Mouse (Mus musculus) layer of hippocampus, postnatal 36 days (tissue): ENCODE measurements around the gene Cfd. TPM values are rescaled to one million over a fixed set of nuclear protein-coding genes. Genes with fewer than 3 reads are reported as not detected.

Experiments
- DNase-seq, 2 experiments: peaks; one replicate each; pipeline ENCODE4 v3.0.0; 2022
- microRNA-seq, 2 experiments: library from miRNA; unstranded; fragments of <30 nt; microRNA quantifications; one replicate each; pipeline ENCODE4 v1.2.0; 2021
- total RNA-seq, 2 experiments: library from RNA; stranded (reverse); gene quantifications; 2 replicates each; pipeline ENCODE4 v1.2.3; 2021

The Cfd gene
- total RNA-seq, 2 experiments from 2014 or later = not detected

DNA sequence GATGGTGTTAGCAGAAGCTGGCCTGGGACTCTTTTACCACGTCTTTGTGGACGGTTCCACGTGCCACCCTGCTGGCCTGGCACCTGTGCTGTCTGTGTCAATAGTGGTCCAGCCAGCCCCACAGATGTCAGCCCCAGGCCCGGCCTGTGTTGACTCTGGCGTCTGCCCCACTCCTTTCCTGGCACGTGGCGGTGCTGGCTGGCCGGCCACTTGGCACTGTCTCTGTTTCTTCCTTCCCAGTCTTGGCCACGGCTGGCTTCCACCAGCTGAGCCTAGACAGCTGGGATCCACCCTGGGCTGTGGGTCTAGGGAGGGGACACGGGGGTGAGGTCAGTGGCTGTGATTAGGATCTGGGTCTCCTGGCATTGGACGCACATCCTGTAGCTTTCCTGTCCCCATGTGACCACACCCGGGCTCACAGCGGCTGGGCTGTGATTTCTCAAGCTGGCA is 43.6 kb downstream of the Cfd start:
- DNase-seq = peak; percentile 68 to 82

DNA sequence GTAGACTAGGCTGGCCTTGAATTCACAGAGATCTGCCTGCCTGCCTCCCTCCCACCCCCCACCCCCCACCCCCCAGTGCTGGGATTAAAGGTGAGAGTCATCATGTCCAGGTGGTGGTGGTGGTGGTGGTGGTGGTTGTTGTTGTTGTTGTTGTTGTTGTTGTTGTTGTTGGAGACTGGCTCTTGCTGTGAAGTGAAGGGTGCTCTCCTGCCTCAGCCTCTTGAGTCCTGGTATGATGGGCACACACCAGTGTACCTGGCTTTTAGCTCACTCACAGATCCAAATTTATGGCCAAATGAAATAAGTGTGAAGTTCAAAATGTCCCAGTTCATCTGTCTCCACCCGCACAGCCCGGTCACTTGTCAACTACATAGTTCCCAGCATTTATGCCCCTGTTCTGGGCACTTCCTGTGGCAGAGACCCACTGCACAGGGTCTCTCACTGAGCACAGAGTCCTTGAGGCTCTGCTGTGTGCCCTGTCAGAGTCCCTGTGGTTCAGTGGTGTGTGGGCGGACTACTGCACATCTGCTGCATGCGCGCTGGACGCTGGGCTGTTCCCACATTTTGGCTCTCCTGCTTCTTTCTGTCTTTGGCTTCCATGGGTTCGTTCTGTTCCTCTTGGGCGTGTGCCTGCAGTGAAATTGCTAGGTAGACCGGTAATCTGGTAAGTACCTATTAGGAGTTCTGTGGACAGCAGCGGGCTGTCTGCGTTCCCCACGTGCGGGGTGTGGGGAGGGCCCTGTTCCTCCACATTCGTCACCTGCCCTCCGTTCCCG is 44.3 kb downstream of the Cfd start:
- DNase-seq = no peak

DNA sequence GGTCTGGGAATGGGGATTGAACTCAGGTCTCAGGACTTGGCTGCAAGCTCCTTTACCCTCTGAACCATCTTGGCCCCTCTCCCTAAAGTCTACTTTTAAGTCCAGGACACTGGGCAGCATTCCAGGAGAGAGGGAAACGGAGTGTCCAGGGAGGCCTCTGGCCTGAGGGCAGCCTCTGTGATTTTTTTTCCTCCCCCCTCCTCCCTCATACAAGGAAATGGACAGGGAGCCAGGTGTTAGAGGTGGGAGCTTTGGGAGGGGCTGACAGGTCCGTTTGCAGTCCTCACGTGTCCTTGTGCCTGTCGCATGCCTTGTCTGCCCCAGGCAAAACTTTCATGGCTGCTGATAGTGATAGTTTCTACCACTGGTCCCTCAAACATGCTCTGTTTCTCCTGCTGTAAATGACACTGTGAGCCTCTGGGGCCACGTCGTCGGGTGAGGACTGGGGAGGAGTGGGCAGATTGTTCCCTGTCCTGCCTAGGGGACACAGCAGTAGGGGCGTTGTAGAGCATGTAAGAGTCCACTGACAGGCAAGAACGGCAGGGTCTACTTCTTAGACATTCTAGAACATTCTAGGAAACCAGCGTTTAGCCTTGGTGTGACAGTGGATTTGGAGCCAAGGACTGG is 45.7 kb downstream of the Cfd start:
- DNase-seq = no peak

DNA sequence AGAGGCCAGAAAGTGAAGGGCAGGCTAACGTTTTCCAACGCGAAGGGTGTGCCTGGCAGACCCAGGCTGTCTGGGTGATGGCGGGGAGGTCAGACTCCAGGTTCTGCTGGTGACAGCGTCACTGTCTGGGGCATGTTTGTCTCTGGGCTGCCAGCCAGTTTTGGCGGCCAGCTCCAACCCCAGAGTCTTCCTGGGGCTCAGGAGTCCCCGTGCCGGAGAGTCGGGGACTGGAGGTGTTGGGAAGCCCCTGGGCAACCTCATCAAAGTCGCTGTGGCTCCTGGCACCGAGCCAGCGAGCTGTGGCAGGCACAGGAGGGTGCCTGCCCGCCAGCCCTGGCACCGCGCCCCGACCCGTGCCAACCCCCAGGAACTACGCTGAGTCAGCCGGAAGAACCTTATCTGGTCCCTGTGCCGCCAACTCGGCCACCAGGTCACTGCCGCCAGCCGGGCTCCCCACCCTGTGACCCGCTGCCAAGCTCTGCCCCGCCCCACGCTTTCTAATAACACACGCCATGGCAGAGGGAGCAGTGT is 46.3 kb downstream of the Cfd start:
- DNase-seq = no peak

DNA sequence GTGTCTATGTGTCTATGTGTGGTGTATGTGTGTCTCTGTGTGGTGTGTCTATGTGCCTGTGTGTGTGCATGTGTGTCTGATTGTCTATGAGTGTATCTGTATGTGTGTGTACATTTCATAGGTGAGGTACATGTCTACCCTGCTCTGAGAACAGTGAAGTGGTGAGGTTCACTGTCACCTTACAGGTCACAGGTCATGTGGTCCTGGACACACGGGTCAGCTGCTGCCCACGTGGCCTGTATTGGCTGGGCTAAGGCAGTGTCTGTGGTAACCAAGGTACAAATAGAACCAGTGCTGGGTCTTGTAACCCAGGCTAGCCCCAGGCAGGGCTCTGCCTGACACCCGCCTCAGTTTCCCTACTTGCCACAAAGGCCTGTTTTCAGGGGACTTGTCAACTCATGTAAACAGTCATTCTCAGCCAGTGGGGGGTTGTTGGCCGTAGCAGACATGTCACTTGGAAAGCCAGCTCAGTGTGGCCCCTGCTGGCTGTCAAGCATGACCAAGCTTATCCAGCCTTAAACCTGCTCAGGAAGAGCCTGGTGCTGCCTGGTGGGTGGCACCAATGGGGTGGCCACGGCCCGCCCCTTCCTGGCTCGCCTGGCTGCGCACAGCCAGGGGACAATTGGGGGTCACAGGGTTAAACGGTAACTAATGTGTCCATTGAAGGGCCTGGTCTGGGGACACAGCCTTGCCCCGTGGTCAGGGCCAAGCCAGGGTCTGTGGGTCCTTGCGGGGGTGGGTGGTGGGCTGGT is 47.3 kb downstream of the Cfd start:
- no peak for DNase-seq

DNA sequence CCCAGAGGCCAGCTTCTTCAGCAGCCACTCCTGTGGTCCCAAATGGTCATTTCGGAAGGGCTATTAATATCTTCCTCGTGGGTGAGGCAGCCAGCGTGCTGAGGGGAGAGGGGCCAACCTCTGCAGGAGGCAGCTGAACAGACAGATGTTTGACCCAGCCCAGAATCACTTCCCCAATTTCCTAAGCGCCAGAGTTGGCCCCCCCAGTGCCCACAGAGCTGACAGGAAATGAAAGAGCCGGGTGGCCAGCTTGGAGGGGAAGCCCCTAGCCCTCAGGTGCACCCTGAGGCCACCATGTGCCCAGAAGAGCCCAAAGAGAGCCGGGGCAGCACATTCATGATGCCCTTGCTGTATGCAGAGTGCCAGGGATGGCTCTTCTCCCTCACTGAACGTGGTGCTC is 50.1 kb downstream of the Cfd start:
- DNase-seq = no peak

Small RNA genes lying within 50 kb of the gene (microRNA-seq; reads per million reads assigned to microRNA genes)
- gene Mir6910 = 0 to 0.21 reads per million in 2 experiments

Other genes with a start within 250 kb of the Cfd start
- gene Odf3l2, start 245.1 kb upstream of the Cfd start, total RNA-seq = under 1 TPM in 1 of 2 experiments, not detected in 1; 0.61 TPM
- not detected for gene Madcam1, start 226.3 kb upstream of the Cfd start, total RNA-seq
- 10 to 100 TPM; 64.6 to 68.3 TPM for gene Tpgs1, start 221.5 kb upstream of the Cfd start, total RNA-seq
- 10 to 100 TPM; 67.0 to 70.2 TPM for gene Cdc34, start 208.7 kb upstream of the Cfd start, total RNA-seq
- gene Gzmm, start 201.8 kb upstream of the Cfd start, total RNA-seq = 1 to 10 TPM; 2.4 to 2.5 TPM
- 100 to 1,000 TPM; 555 to 610 TPM for gene Bsg, start 186.4 kb upstream of the Cfd start, total RNA-seq
- gene Hcn2, start 174.2 kb upstream of the Cfd start, total RNA-seq = 100 to 1,000 TPM; 106 to 118 TPM
- 10 to 100 TPM; 50.1 to 52.6 TPM for gene Polrmt, start 144.3 kb upstream of the Cfd start, total RNA-seq
- 1 to 10 TPM; 1.1 to 1.3 TPM for gene Fgf22, start 135.8 kb upstream of the Cfd start, total RNA-seq
- 10 to 100 TPM; 81.4 to 82.9 TPM for gene Rnf126, start 123.9 kb upstream of the Cfd start, total RNA-seq
- gene Fstl3, start 113.6 kb upstream of the Cfd start, total RNA-seq = 1 to 10 TPM; 1.3 to 1.8 TPM
- under 1 TPM; 0.47 to 0.73 TPM for gene Prss57, start 99.9 kb upstream of the Cfd start, total RNA-seq
- 100 to 1,000 TPM; 262 to 290 TPM for gene Palm, start 97.3 kb upstream of the Cfd start, total RNA-seq
- 1 to 10 TPM in 1 of 2 experiments, under 1 TPM in 1; 0.82 to 1.4 TPM for gene Misp, start 69.9 kb upstream of the Cfd start, total RNA-seq
- gene Ptbp1, start 36.4 kb upstream of the Cfd start, total RNA-seq = 10 to 100 TPM; 43.1 to 52.6 TPM
- gene Prtn3, start 16.4 kb upstream of the Cfd start, total RNA-seq = 1 to 10 TPM in 1 of 2 experiments, not detected in 1; 1.0 TPM
- 10 to 100 TPM; 28.4 to 28.7 TPM for gene Plppr3, start 16.2 kb upstream of the Cfd start, total RNA-seq
- gene Elane, start 4.6 kb upstream of the Cfd start, total RNA-seq = not detected
- 10 to 100 TPM; 53.0 to 54.1 TPM for gene Med16, start 18.1 kb downstream of the Cfd start, total RNA-seq
- gene Gm26602, start 20.0 kb downstream of the Cfd start, total RNA-seq = not detected
- gene Kiss1r, start 26.1 kb downstream of the Cfd start, total RNA-seq = 1 to 10 TPM; 6.4 to 6.8 TPM
- 100 to 1,000 TPM; 397 to 399 TPM for gene R3hdm4, start 30.4 kb downstream of the Cfd start, total RNA-seq
- gene Arid3a, start 36.2 kb downstream of the Cfd start, total RNA-seq = 1 to 10 TPM; 4.8 to 5.1 TPM
- 10 to 100 TPM; 43.2 to 48.2 TPM for gene Wdr18, start 69.3 kb downstream of the Cfd start, total RNA-seq
- under 1 TPM; 0.10 TPM for gene Grin3b, start 79.9 kb downstream of the Cfd start, total RNA-seq
- 100 to 1,000 TPM; 117 to 124 TPM for gene Tmem259, start 93.5 kb downstream of the Cfd start, total RNA-seq
- gene Cnn2, start 97.7 kb downstream of the Cfd start, total RNA-seq = 1 to 10 TPM; 5.5 to 6.6 TPM
- gene Abca7, start 105.6 kb downstream of the Cfd start, total RNA-seq = 10 to 100 TPM; 10.9 to 11.0 TPM
- 1 to 10 TPM; 3.2 to 4.2 TPM for gene Arhgap45, start 125.8 kb downstream of the Cfd start, total RNA-seq
- 10 to 100 TPM; 74.8 to 86.0 TPM for gene Polr2e, start 148.9 kb downstream of the Cfd start, total RNA-seq
- 100 to 1,000 TPM; 445 to 446 TPM for gene Gpx4, start 156.3 kb downstream of the Cfd start, total RNA-seq
- gene Sbno2, start 214.7 kb downstream of the Cfd start, total RNA-seq = 10 to 100 TPM; 17.2 to 20.7 TPM
- 10 to 100 TPM; 93.3 to 95.9 TPM for gene Stk11, start 224.9 kb downstream of the Cfd start, total RNA-seq
- gene Atp5d, start 247.8 kb downstream of the Cfd start, total RNA-seq = 100 to 1,000 TPM; 324 to 369 TPM
- 100 to 1,000 TPM; 336 to 379 TPM for gene Cbarp, start 250.0 kb downstream of the Cfd start, total RNA-seq